Mouse (Mus musculus) urinary bladder, adult 18-20 months (tissue): ENCODE results near the gene Olfr1329.
"Not testable (repeated sequence)": the region's sequence is repeated elsewhere in the genome, so short reads cannot be mapped to it uniquely, and the experiment has no call there.

Experiments
- DNase-seq, 2 experiments: peaks; one replicate each; pipeline ENCODE4 v3.0.0; 2022; ENCODE audit warnings: low spot score in 2 of 2, mixed read lengths in 2 of 2

The Olfr1329 gene

DNA sequence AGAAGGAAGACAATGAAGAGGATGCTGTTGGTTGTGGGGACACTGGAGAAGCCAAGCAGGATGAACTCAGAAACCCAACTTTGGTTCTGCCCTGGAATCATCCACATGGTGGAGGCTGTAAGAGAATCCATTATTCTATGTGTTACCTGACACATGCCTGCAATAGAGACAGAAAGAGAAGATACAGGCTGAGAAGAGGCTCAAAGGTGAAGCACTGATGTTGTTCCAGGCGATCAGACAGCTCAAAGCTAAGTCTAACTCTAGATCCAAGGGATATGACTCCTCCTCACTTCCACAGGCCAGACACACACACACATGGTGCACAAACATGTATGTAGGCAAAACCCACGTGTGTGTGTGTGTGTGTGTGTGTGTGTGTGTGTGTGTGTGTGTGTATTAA, at the start of gene Olfr1329:
TSS of gene Olfr1329 (minus strand) at position 101 of the 400 bp plus-strand sequence.
- DNase-seq, result not testable (repeated sequence)

DNA sequence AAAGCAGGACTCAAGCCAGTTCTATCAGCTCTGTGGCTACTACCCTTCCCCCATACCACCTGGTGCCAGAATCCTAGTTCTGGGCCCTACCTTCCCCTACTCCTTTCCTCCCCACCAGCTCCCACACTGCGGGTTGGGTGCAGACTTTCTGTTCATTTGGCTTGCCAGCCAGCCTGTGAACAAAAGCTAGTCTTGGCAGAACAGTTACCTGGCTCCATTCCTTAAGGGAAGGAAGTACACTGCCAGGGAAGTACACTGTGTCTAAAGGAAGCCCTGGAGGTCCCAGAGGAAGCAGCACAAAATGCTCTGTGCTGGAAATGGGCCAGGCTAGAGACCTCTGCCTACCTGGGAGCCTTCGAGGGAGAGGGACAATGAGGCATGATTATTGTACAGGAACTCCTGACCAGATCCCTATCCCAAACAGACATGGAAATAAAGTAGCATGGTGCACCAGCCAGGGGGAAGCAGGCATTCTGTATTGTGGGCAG, 43.9 kb upstream of the Olfr1329 start, which contains the start of gene Lao1:
TSS of gene Lao1 (plus strand) at position 438 of the 488 bp plus-strand sequence.
- DNase-seq, result no peak

DNA sequence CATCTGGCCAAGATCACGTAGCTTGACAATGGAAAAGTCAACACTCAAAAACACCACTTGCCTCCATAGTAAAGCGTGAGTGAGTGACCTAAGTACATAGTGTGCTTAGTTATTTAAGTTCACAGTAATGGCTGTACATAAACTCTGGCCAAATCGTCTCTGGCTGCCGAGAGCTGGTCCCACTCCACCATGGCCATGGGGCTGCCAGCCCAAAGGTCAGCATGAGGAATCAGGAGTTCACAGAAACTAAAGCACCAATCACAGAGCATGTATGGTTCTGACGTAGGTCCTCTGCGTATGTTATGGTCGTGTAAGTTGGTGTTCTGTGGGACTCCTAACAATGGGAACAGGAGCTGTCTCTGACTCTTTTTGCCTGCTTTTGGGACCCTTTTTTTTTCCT, 41.5 kb upstream of the Olfr1329 start:
- no peak for DNase-seq

DNA sequence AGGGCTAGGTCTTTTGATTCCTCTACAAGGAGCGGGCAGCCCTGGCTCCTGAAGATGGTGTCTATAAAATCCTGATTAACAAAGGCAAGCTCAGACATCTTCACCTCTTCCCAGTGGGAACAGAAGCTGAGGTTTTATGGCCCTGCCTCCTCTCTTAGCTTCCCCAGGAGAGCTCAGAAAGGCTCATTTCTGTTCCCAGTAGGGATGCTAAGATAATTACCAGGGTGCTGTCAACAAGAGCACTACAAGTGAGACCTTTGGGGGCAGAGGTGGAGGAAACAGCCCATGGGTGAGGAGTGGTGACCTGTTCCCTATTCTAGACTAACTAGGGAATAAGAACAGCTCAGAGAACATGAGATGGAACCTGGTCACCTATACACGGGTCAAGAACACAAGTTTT, 21.2 kb upstream of the Olfr1329 start, which contains the start of gene Olfr1328:
TSS of gene Olfr1328 (minus strand) at position 101 of the 400 bp plus-strand sequence.
- no peak for DNase-seq

DNA sequence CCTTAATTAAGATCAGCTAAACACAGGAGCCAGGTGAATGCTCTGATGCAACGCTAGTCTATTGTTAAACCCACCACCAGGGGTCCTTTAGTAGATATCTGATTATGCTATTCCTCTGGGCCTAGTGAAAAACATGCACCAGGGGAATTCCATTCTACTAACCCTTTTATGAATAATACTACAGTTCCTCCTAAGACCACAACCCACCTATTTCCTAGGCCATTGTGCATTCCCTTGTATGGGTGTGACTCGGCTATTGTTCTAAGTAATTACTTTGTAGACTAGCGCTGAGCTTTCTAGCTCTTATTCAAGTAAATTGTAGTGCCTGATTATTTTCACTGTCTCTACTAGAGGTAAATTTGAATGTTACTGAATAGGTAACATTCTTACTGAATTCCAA, 14.1 kb upstream of the Olfr1329 start:
- not testable (repeated sequence) for DNase-seq

DNA sequence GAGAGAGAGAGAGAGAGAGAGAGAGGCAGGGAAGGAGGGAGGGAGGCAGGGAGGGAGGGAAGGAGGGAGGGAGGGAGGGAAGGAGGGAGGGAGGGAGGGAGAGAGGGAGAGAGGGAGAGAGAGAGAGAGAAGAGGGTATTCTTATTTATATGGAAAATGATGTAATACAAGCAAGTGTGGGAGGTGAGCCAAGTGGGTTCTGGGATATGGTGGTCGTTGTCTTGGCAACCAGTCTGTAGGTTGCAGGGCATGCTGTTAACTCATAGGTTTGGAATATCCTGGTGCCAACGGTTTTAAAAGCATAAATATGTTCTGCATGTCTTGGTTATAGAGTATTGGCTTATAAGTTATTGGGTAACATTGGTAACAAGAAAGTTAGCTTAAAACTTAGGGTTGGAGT, 15.3 kb downstream of the Olfr1329 start:
- DNase-seq, result no peak

DNA sequence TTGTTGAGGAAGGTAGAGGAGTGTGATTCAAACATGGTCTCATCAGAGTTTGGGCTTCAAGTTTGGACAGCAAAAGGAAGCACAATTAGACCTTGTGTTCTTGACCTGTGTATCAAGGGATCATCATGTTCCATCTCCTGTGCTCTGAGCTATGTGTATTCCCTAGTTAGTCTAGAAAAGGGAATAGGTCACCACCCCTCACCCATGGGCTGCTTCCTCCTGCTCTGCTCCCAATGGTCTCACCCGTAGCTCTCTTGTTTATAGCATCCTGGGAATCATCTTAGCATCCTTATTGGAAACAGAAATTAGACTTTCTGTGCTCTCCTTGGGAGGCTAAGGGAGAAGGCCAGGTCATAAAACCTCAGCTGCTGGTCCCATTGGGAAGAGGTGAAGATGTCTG, 29.0 kb downstream of the Olfr1329 start, which contains the start of gene Olfr1330:
TSS of gene Olfr1330 (plus strand) at position 301 of the 400 bp plus-strand sequence.
- no peak for DNase-seq

DNA sequence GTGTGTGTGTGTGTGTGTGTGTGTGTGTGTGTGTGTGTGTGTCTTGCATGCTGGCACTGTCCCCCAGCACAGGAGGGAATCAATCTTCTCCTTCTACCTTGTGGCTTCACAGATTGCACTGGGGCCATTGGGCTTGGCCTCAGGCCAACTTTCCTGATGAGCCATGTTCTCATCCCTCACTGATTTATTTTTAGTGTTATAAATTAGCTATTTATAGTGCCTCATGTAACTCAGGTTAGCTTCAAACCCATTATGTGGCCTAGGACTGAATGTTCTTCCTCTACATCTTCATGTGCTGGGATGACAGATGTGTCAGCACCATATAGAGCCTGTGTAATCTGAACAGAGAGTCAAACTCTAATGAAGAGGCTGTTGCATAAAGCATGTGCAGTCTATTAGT, 49.7 kb downstream of the Olfr1329 start:
- no peak for DNase-seq
